Mouse (Mus musculus): ENCODE data around the gene Nlrc4.

DNA sequence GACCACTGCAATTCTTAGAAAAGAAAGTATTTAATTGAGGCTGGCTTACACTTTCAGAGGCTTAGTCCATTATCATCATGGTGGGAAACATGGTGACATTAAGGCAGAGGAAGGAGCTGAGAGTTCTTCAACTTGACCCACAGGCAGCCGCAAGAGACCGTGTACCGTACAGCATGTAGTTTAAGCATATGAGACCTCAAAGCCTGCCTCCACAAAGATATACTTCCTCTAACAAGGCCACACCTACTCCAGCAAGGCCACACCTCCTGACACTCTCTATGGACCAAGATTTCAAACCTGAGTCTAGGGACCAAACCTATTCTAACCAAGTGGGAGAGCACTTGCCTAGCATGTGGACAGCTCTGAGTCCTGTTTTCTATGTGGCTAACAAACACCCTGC is 49.7 kb upstream of the Nlrc4 start:
- TF ChIP-seq POLR2A (IDR thresholded peaks at IDR 0.05; ENCODE audit: borderline replicate concordance, extremely low read depth, insufficient read depth, insufficient read length, poor library complexity, severe bottlenecking) (no peak), CTCF (IDR thresholded peaks at IDR 0.05; ENCODE audit: borderline replicate concordance, extremely low read depth, insufficient read depth, insufficient read length) (no peak)

All from brain, embryonic 14.5 days (tissue).